Mouse (Mus musculus): ENCODE results near the gene Zfp408. TPM values are rescaled to one million over a fixed set of nuclear protein-coding genes. Genes with fewer than 3 reads are reported as not detected.
A peak's percentile ranks its signal among the peaks of the same experiment; 100 is the strongest.

The Zfp408 gene
- polyA plus RNA-seq, 1 experiment from 2014 or later: 5.9 TPM

- no peak for ATAC-seq
- no peaks in the 10 kb centered on the region for H3K9me3 ChIP-seq (replicated peaks)
- 84% methylated on average over 8 of the region's 8 CpGs for WGBS (ENCODE audit: insufficient replicate concordance)
- H3K27me3 ChIP-seq (replicated peaks): no peaks in the 10 kb centered on the region
- no peak overlapping the region for H3K4me3 ChIP-seq
- no peak overlapping the region for H3K9ac ChIP-seq
- H3K27ac ChIP-seq: no peak overlapping the region
- peaks cover 88% of the 10 kb centered on the region for H3K36me3 ChIP-seq
- no peak overlapping the region for H3K4me2 ChIP-seq
- no peaks in the 10 kb centered on the region for H3K4me1 ChIP-seq
These were observed 19.7 kb upstream of the Zfp408 start for GRCm38 (mm10) chr2:91669326-91669725.

- Histone ChIP-seq H3K4me2 (no peak overlapping the region), H3K4me1 (no peaks in the 10 kb centered on the region), H3K27me3 (replicated peaks) (no peaks in the 10 kb centered on the region), H3K4me3 (no peak overlapping the region), H3K27ac (no peak overlapping the region), H3K36me3 (peaks cover 91% of the 10 kb centered on the region), H3K9ac (no peak overlapping the region), H3K9me3 (replicated peaks) (no peaks in the 10 kb centered on the region)
- WGBS (ENCODE audit: insufficient replicate concordance): 71% methylated on average over 2 of the region's 2 CpGs
- ATAC-seq: no peak
These were observed 18.2 kb upstream of the Zfp408 start for GRCm38 (mm10) chr2:91667747-91668146.

GRCm38 (mm10) chr2:91666386-91666910 lies 16.9 kb upstream of the Zfp408 start:
- ATAC-seq: no peak
- peaks cover 92% of the 10 kb centered on the region for H3K36me3 ChIP-seq

GRCm38 (mm10) chr2:91664780-91665179 lies 15.2 kb upstream of the Zfp408 start:
- Histone ChIP-seq H3K4me1 (no peaks in the 10 kb centered on the region), H3K9me3 (replicated peaks) (no peaks in the 10 kb centered on the region), H3K36me3 (peaks cover 90% of the 10 kb centered on the region), H3K9ac (no peak overlapping the region), H3K27me3 (replicated peaks) (no peaks in the 10 kb centered on the region), H3K4me2 (no peak overlapping the region), H3K4me3 (no peak overlapping the region), H3K27ac (no peak overlapping the region)
- ATAC-seq: no peak

More at GRCm38 (mm10) chr2:91666386-91666910, 16.9 kb upstream of the Zfp408 start:
- Histone ChIP-seq H3K4me3 (no peak overlapping the region), H3K4me2 (no peak overlapping the region), H3K9ac (no peak overlapping the region), H3K27ac (no peak overlapping the region), H3K9me3 (replicated peaks) (no peaks in the 10 kb centered on the region), H3K4me1 (no peaks in the 10 kb centered on the region), H3K27me3 (replicated peaks) (no peaks in the 10 kb centered on the region)
- 88% methylated on average over 6 of the region's 6 CpGs for whole genome bisulfite sequencing (ENCODE audit: insufficient replicate concordance)

- ATAC-seq: no peak
- Histone ChIP-seq H3K27me3 (replicated peaks) (no peaks in the 10 kb centered on the region), H3K36me3 (peaks cover 92% of the 10 kb centered on the region), H3K9me3 (replicated peaks) (no peaks in the 10 kb centered on the region), H3K4me1 (no peaks in the 10 kb centered on the region), H3K4me2 (no peak overlapping the region), H3K4me3 (no peak overlapping the region), H3K9ac (no peak overlapping the region), H3K27ac (no peak overlapping the region)
- WGBS (ENCODE audit: insufficient replicate concordance): 80% methylated on average over 6 of the region's 6 CpGs
These were observed 11.4 kb upstream of the Zfp408 start for GRCm38 (mm10) chr2:91660981-91661380.

GRCm38 (mm10) chr2:91659657-91660056 lies 10.1 kb upstream of the Zfp408 start:
- H3K27ac ChIP-seq: no peak overlapping the region
- no peak overlapping the region for H3K4me2 ChIP-seq
- 84% methylated on average over 8 of the region's 8 CpGs for WGBS (ENCODE audit: insufficient replicate concordance)
- H3K27me3 ChIP-seq (replicated peaks): no peaks in the 10 kb centered on the region
- H3K4me1 ChIP-seq: no peaks in the 10 kb centered on the region
- H3K4me3 ChIP-seq: no peak overlapping the region
- H3K36me3 ChIP-seq: peaks cover 97% of the 10 kb centered on the region
- H3K9me3 ChIP-seq (replicated peaks): no peaks in the 10 kb centered on the region
- no peak for ATAC-seq
- no peak overlapping the region for H3K9ac ChIP-seq

GRCm38 (mm10) chr2:91656774-91657173 lies 7.2 kb upstream of the Zfp408 start:
- Histone ChIP-seq H3K27me3 (replicated peaks) (no peaks in the 10 kb centered on the region), H3K4me1 (peaks cover 13% of the 10 kb centered on the region), H3K9ac (no peak overlapping the region), H3K27ac (no peak overlapping the region), H3K36me3 (peaks cover 95% of the 10 kb centered on the region), H3K4me2 (no peak overlapping the region), H3K9me3 (replicated peaks) (no peaks in the 10 kb centered on the region), H3K4me3 (no peak overlapping the region)
- no peak for ATAC-seq
- 74% methylated on average over 8 of the region's 8 CpGs for WGBS (ENCODE audit: insufficient replicate concordance)

GRCm38 (mm10) chr2:91655827-91656226 lies 6.2 kb upstream of the Zfp408 start:
- H3K4me3 ChIP-seq: no peak overlapping the region
- no peak overlapping the region for H3K4me2 ChIP-seq
- H3K36me3 ChIP-seq: peaks cover 88% of the 10 kb centered on the region
- H3K9ac ChIP-seq: no peak overlapping the region
- peaks cover 22% of the 10 kb centered on the region for H3K4me1 ChIP-seq
- H3K27me3 ChIP-seq (replicated peaks): no peaks in the 10 kb centered on the region
- ATAC-seq: no peak
- no peak overlapping the region for H3K27ac ChIP-seq
- WGBS (ENCODE audit: insufficient replicate concordance): 71% methylated on average over 6 of the region's 6 CpGs
- H3K9me3 ChIP-seq (replicated peaks): no peaks in the 10 kb centered on the region

- no peak for ATAC-seq
- Histone ChIP-seq H3K9me3 (replicated peaks) (no peaks in the 10 kb centered on the region), H3K27ac (no peak overlapping the region), H3K4me3 (no peak overlapping the region), H3K4me1 (peaks cover 26% of the 10 kb centered on the region), H3K4me2 (no peak overlapping the region), H3K36me3 (peaks cover 87% of the 10 kb centered on the region), H3K9ac (no peak overlapping the region), H3K27me3 (replicated peaks) (no peaks in the 10 kb centered on the region)
- WGBS (ENCODE audit: insufficient replicate concordance): 80% methylated on average over 5 of the region's 5 CpGs
These were observed 5.8 kb upstream of the Zfp408 start for GRCm38 (mm10) chr2:91655388-91655787.

- H3K9me3 ChIP-seq (replicated peaks): no peaks in the 10 kb centered on the region
- H3K4me1 ChIP-seq: peaks cover 40% of the 10 kb centered on the region
- H3K36me3 ChIP-seq: peaks cover 65% of the 10 kb centered on the region
- H3K4me2 ChIP-seq: no peak overlapping the region
- no peak overlapping the region for H3K27ac ChIP-seq
- H3K27me3 ChIP-seq (replicated peaks): no peaks in the 10 kb centered on the region
- ATAC-seq: no peak
- no peak overlapping the region for H3K4me3 ChIP-seq
- 61% methylated on average over 6 of the region's 6 CpGs for WGBS (ENCODE audit: insufficient replicate concordance)
- no peak overlapping the region for H3K9ac ChIP-seq
These were observed 3.3 kb upstream of the Zfp408 start for GRCm38 (mm10) chr2:91652863-91653262.

- ATAC-seq: no peak
- H3K27ac ChIP-seq: no peak overlapping the region
- H3K9ac ChIP-seq: 0 out of 2 replicates have a peak overlapping the region, but pooled peaks have one; percentile 1
- peaks cover 42% of the 10 kb centered on the region for H3K4me1 ChIP-seq
- no peaks in the 10 kb centered on the region for H3K27me3 ChIP-seq (replicated peaks)
- WGBS (ENCODE audit: insufficient replicate concordance): 79% methylated on average over 14 of the region's 14 CpGs
- no peaks in the 10 kb centered on the region for H3K9me3 ChIP-seq (replicated peaks)
- H3K4me2 ChIP-seq: peak overlapping the region; percentile 94
- H3K4me3 ChIP-seq: peak overlapping the region; percentile 11; the same call in 1 of the 2 replicates
- H3K36me3 ChIP-seq: peaks cover 65% of the 10 kb centered on the region
These were observed 2.1 kb upstream of the Zfp408 start for GRCm38 (mm10) chr2:91651458-91652258.

GRCm38 (mm10) chr2:91650360-91650995 lies 887 bp upstream of the Zfp408 start:
- peak overlapping the region; percentile 81 for H3K4me3 ChIP-seq
- H3K27me3 ChIP-seq (replicated peaks): no peaks in the 10 kb centered on the region
- H3K27ac ChIP-seq: peak overlapping the region; percentile 88
- H3K4me1 ChIP-seq: peaks cover 42% of the 10 kb centered on the region
- no peaks in the 10 kb centered on the region for H3K9me3 ChIP-seq (replicated peaks)
- WGBS (ENCODE audit: insufficient replicate concordance): 5% methylated on average over 16 of the region's 16 CpGs
- H3K9ac ChIP-seq: peak overlapping the region; percentile 77
- peaks cover 65% of the 10 kb centered on the region for H3K36me3 ChIP-seq
- peak overlapping the region; percentile 94 for H3K4me2 ChIP-seq
- peak; percentile 59 for ATAC-seq
